Mouse (Mus musculus) embryonic facial prominence, embryonic 14.5 days (tissue): Measurements from ENCODE around the gene Nnat. TPM values are rescaled to one million over a fixed set of nuclear protein-coding genes. Genes with fewer than 3 reads are reported as not detected.
A peak's percentile ranks its signal among the peaks of the same experiment; 100 is the strongest.

Source experiments
- ATAC-seq: fragments of 200-750 bp; cut with Nextera tagmentation; 2 replicates; pipeline ENCODE4 v1.8.0; 2017; ENCODE audit warnings: low read depth, moderate number of reproducible peaks, moderate TSS enrichment
- DNase-seq: peaks from one replicate; pipeline ENCODE4 v3.0.0-alpha.2; 2015; ENCODE audit warnings: low spot score
- H3K27ac ChIP-seq: fragments of 300-500 bp; sonication (generic); replicated peaks from 2 replicates; pipeline ENCODE4 v1.5.1; 2014; ENCODE audit warnings: low read depth, mild to moderate bottlenecking, low read length, moderate library complexity
- H3K27me3 ChIP-seq: fragments of 300-500 bp; sonication (generic); replicated peaks from 2 replicates; pipeline ENCODE4 v1.6.1; 2014; ENCODE audit warnings: low read length; ENCODE audit not compliant: control insufficient read depth, insufficient read depth
- H3K36me3 ChIP-seq: fragments of 300-500 bp; sonication (generic); 2 replicates; pipeline ENCODE4 v1.6.1; 2014; ENCODE audit warnings: low read length, mixed read lengths; ENCODE audit not compliant: control insufficient read depth, insufficient read depth
- H3K4me1 ChIP-seq: fragments of 300-500 bp; sonication (generic); 2 replicates; pipeline ENCODE4 v1.6.1; 2014; ENCODE audit warnings: antibody characterized with exemption, low read length; ENCODE audit not compliant: control insufficient read depth, insufficient read depth
- H3K4me2 ChIP-seq: fragments of 300-500 bp; sonication (generic); 2 replicates; pipeline ENCODE4 v1.6.1; 2014; ENCODE audit warnings: low read depth, mild to moderate bottlenecking, low read length, moderate library complexity, mixed read lengths
- H3K4me3 ChIP-seq: fragments of 300-500 bp; sonication (generic); 2 replicates; pipeline ENCODE4 v1.5.1; 2014; ENCODE audit warnings: low read depth, mild to moderate bottlenecking, low read length
- H3K9ac ChIP-seq: fragments of 300-500 bp; sonication (generic); 2 replicates; pipeline ENCODE4 v1.6.1; 2014; ENCODE audit warnings: low read depth, mild to moderate bottlenecking, low read length, moderate library complexity, mixed read lengths
- H3K9me3 ChIP-seq: fragments of 300-500 bp; sonication (generic); 2 replicates; pipeline ENCODE4 v1.6.1; 2016; ENCODE audit warnings: low read length; ENCODE audit not compliant: control insufficient read depth
- WGBS: fragments of 180-500 bp; shearing (Covaris S2); extraction: QIAGEN DNeasy Blood & Tissue Kit; methylation state at CpG from one replicate; pipeline ENCODE4 v1.1.7; 2014; 5-methylcytosine and 5-hydroxymethylcytosine counted together
- polyA plus RNA-seq: library from polyadenylated mRNA; unstranded; fragments of >200 nt; fragmentation: Nextera tagmentation; extraction: Ambion mirVana; gene quantifications from 2 replicates; pipeline ENCODE4 v1.2.1, GENCODE M21; 2014

Gene Nnat
- polyA plus RNA-seq, 1 experiment from 2014 or later, result 348 TPM

DNA sequence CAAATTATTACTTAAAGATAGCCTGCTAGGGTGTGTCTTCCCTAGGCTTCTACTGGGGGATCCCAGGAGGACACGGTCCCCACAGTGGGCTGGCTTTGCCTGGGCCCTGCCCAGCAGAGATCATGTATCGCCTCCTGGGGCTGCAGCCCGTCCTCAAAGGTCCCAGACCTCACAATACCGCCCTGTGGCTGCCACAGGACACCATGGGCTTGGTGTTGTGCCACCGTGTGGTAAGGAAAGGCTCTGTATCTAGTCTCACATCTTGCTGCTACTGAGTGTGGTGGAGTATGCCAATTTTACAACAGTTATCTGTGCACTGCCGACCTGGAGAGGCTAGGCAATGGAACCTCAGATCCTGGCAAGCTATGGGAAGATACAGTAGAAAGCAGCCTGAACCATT, 1.4 kb upstream of the Nnat start:
- ATAC-seq (no peak), DNase-seq (no peak)
- Histone ChIP-seq H3K4me2 (no peak overlapping the region), H3K4me1 (peaks cover 29% of the 10 kb centered on the region), H3K9ac (no peak overlapping the region), H3K9me3 (peaks cover 65% of the 10 kb centered on the region), H3K27me3 (no peaks in the 10 kb centered on the region), H3K27ac (no peak overlapping the region), H3K4me3 (no peak overlapping the region), H3K36me3 (peaks cover 69% of the 10 kb centered on the region)
- 55% methylated on average over 6 of the region's 6 CpGs for WGBS

DNA sequence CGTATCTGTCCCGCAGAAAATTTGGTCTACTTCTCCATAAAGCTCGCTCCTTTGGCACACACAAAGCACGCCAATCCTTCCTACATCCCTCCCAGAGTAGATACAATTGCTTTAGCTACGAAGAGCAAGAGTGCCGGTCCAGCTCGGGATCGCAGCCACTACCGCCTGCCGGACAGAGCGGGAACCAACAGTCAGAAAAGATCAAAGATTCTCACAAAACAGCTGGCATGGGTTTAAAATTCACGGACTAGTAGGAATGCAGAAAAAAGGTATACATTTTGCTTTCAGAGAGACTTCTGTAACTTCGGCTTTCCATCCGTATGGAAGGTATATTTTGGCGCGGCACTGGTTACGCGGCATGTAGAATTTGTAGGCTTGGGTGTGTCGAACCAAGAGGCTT, 438 bp upstream of the Nnat start:
- H3K27ac ChIP-seq, result peak overlapping the region; percentile 65; the same call in 1 of the 2 replicates
- H3K9ac ChIP-seq, result peak overlapping the region; percentile 26; the same call in 1 of the 2 replicates
- peaks cover 68% of the 10 kb centered on the region for H3K9me3 ChIP-seq
- H3K4me3 ChIP-seq, result peak overlapping the region; percentile 52
- WGBS, result 58% methylated on average over 19 of the region's 19 CpGs
- H3K4me2 ChIP-seq, result peak overlapping the region; percentile 68
- H3K36me3 ChIP-seq, result peaks cover 77% of the 10 kb centered on the region
- DNase-seq (no peak), ATAC-seq (no peak)
- H3K4me1 ChIP-seq, result peaks cover 23% of the 10 kb centered on the region
- no peaks in the 10 kb centered on the region for H3K27me3 ChIP-seq

DNA sequence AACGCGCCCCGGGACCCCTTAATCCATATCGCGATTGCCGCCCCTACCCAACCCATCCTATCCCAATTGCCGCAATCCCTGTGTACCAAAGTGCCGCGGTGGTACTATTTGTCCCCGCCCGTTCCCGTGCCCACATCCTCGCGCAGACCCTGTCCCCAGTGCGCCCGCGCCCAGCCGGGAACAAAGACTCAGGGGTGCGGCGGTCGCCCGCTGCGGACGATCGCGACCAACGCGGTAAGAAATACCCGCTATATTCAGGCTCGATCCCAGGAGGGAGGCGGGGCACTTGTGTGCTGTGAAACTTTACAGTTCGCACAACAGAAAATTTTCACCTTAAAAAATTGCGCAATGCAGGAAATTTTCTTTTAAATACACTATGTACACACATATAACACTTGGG, 424 bp downstream of the Nnat start:
- H3K9me3 ChIP-seq, result peaks cover 68% of the 10 kb centered on the region
- DNase-seq, result no peak
- peaks cover 31% of the 10 kb centered on the region for H3K4me1 ChIP-seq
- WGBS, result 56% methylated on average over 32 of the region's 33 CpGs
- H3K4me2 ChIP-seq, result peak overlapping the region; percentile 68
- H3K27ac ChIP-seq, result peak overlapping the region; percentile 65
- peaks cover 79% of the 10 kb centered on the region for H3K36me3 ChIP-seq
- peak overlapping the region; percentile 72 for H3K9ac ChIP-seq
- ATAC-seq, result no peak
- no peaks in the 10 kb centered on the region for H3K27me3 ChIP-seq
- H3K4me3 ChIP-seq, result peak overlapping the region; percentile 52

DNA sequence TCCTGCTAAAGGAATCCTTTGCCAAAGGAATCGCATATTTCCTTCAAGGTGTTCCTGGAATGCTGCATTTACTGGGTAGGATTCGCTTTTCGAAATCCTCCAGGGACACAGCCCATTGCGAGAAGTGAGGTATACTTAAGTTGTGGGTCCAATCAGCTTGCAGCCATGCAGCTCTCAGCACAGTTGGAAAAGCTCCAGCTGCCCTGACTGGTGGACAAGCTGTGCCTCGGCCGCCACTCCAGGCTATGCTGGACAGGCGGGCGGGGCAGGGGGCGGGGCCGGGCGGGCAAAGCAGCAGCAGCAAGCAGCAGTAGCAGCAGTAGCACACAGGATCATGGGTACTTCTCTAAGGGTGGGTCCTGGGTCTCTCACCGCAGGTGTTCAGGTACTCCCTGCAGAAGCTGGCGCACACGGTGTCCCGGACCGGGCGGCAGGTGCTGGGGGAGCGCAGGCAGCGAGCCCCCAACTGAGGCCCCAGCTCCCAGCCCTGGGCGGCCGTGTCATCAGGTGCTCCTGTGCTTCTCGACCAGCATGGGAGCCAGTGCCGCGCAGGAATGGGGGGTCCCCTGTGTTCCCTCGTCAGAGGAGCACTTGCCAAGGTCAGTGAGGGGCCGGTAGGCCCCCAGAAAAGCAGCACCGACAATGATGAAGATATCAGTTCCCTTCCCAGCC, 1.4 kb downstream of the Nnat start:
- Histone ChIP-seq H3K4me1 (peaks cover 23% of the 10 kb centered on the region), H3K36me3 (peaks cover 78% of the 10 kb centered on the region), H3K27ac (no peak overlapping the region), H3K9ac (peak overlapping the region; percentile 52), H3K4me2 (peak overlapping the region; percentile 68), H3K9me3 (peaks cover 68% of the 10 kb centered on the region), H3K4me3 (peak overlapping the region; percentile 52), H3K27me3 (no peaks in the 10 kb centered on the region)
- DNase-seq (peak; percentile 95), ATAC-seq (peak; percentile 53)
- WGBS, result 43% methylated on average over 21 of the region's 27 CpGs

DNA sequence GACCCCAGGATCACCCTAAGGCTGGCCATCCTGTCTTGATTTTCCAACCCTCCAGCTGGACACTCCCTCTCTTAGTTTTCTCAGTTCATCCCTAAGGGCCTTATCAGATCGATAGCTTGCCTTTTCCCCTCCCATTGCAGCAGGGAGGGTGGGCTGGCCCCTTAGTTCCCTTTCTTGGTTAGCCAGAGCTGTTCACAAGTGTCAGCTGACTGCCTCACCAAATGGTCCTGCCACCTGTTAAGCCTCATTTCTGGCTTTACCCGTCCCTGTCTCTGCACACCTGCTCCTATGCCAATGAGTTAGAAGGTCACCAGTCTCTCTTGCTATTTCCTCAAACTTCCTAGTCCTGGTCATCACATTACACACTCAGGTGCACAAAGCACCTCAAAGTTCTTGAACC, 3.2 kb downstream of the Nnat start:
- ATAC-seq (no peak), DNase-seq (no peak)
- no peak overlapping the region for H3K4me3 ChIP-seq
- peaks cover 53% of the 10 kb centered on the region for H3K9me3 ChIP-seq
- H3K4me2 ChIP-seq, result no peak overlapping the region
- H3K27ac ChIP-seq, result no peak overlapping the region
- no peaks in the 10 kb centered on the region for H3K27me3 ChIP-seq
- H3K9ac ChIP-seq, result no peak overlapping the region
- WGBS, result 49% methylated on average over 2 of the region's 2 CpGs
- H3K4me1 ChIP-seq, result peaks cover 24% of the 10 kb centered on the region
- H3K36me3 ChIP-seq, result peaks cover 61% of the 10 kb centered on the region

DNA sequence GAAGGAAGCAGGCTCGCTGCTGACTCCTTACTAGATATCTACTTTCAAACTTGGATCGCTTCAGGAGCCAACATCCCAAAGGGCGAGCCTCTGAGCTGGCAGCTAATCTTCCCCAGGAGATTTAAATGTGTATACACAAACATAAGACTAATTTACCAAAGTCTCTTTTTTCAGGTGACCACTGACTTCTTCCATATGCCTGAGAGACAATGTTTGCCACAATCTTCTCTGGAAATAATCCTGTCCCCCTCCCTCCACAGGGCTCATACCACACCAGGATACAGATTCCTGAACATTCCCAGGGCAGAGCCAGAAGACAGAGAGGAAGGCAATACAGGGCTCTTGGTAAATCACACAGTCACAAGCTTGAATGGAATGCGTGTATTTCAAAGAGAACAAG, 4.8 kb downstream of the Nnat start:
- Histone ChIP-seq H3K27ac (no peak overlapping the region), H3K9ac (0 out of 2 replicates have a peak overlapping the region, but pooled peaks have one; percentile 91)

DNA sequence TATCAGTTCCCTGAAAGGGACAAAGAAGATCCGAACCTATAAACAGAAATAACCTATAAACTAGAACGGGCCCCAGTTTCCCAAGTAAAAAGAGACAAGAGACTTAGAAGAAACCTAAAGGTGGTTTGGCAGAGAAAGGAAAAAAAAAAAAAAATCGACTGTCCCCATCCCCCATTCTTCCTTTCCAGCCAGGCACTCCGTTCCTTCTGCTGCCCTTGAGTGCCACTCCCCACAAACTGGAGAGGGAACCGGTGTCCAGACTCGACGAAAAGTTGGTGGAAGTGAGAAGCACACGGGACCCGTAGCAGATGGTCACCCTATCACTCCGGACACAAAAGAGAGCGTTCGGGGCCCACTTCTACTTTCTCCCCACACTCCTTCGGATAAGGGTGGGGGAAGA, 5.6 kb downstream of the Nnat start:
- Histone ChIP-seq H3K27ac (peak overlapping the region; percentile 94; the same call in 1 of the 2 replicates), H3K27me3 (no peaks in the 10 kb centered on the region), H3K4me3 (peak overlapping the region; percentile 99), H3K4me1 (peaks cover 20% of the 10 kb centered on the region), H3K36me3 (peaks cover 37% of the 10 kb centered on the region), H3K9ac (peak overlapping the region; percentile 91), H3K9me3 (peaks cover 29% of the 10 kb centered on the region), H3K4me2 (peak overlapping the region; percentile 86)
- no peak for ATAC-seq
- 8% methylated on average over 13 of the region's 13 CpGs for WGBS
- no peak for DNase-seq

More for the DNA sequence above, 4.8 kb downstream of the Nnat start:
- H3K36me3 ChIP-seq, result peaks cover 44% of the 10 kb centered on the region
- H3K9me3 ChIP-seq, result peaks cover 36% of the 10 kb centered on the region
- peak overlapping the region; percentile 86 for H3K4me2 ChIP-seq
- DNase-seq, result no peak
- H3K4me1 ChIP-seq, result peaks cover 20% of the 10 kb centered on the region
- H3K27me3 ChIP-seq, result no peaks in the 10 kb centered on the region
- ATAC-seq, result no peak
- H3K4me3 ChIP-seq, result peak overlapping the region; percentile 99; the same call in 1 of the 2 replicates
- WGBS, result 56% methylated on average over 4 of the region's 4 CpGs

DNA sequence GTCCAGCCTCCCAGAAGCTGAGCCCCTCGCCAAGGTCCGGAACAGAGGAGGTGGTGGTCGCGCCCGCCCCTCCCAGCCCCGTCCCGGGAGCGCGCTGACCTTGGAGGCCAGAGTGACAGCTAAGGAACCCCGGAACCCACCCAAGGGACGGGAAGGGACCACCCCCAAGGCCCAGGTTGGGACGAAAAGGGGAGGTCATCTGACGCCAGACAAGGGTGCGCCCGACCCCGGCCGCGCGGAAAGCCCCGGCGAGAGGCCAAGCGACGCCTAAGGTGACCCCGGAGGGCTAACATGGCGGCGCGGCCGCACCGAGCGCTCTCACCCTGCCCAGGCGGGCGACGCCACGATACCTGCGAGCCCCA, 6.0 kb downstream of the Nnat start:
- Histone ChIP-seq H3K27ac (peak overlapping the region; percentile 94), H3K27me3 (no peaks in the 10 kb centered on the region), H3K9me3 (peaks cover 26% of the 10 kb centered on the region), H3K4me1 (peaks cover 20% of the 10 kb centered on the region), H3K4me2 (peak overlapping the region; percentile 86), H3K36me3 (peaks cover 35% of the 10 kb centered on the region), H3K4me3 (peak overlapping the region; percentile 99), H3K9ac (peak overlapping the region; percentile 91)
- WGBS, result 0% methylated on average over 20 of the region's 35 CpGs
- ATAC-seq, result peak; percentile 5; the same call in 1 of the 2 replicates
- no peak for DNase-seq
